Mouse (Mus musculus) sigmoid colon, adult 10 weeks (tissue): ENCODE results near the gene Gm6351. TPM values are rescaled to one million over a fixed set of nuclear protein-coding genes. Genes with fewer than 3 reads are reported as not detected.

Experiments
- polyA plus RNA-seq: library from polyadenylated mRNA; stranded (reverse); fragments of 350-450 nt; fragmentation: Illumina TruSeq; extraction: RNeasy Lipid Tissue Mini Kit (QIAGEN cat#74804); gene quantifications from one replicate; pipeline ENCODE4 v1.2.3, GENCODE M21; 2014; ENCODE audit warnings: low read depth, low replicate concordance

Gene Gm6351
- polyA plus RNA-seq = not detected

GRCm38 (mm10) chr5:94076085-94076484 is at the start of gene Gm6351:
Gene Gm6351, plus strand, starts transcription at chr5:94076385.

GRCm38 (mm10) chr5:94070445-94070844 is 5.7 kb upstream of the Gm6351 start, which contains the start of gene BC061212:
Gene BC061212, minus strand, starts transcription at chr5:94070545.

Other genes starting within 250 kb of the Gm6351 start
- not detected for gene Gm7792, start 232.6 kb upstream of the Gm6351 start, polyA plus RNA-seq
- gene Gm16429, start 147.3 kb upstream of the Gm6351 start, polyA plus RNA-seq = not detected
- not detected for gene BC061212, start 5.8 kb upstream of the Gm6351 start, polyA plus RNA-seq
- gene Gm3106, start 141.6 kb downstream of the Gm6351 start, polyA plus RNA-seq = not detected
- gene A430089I19Rik, start 230.4 kb downstream of the Gm6351 start, polyA plus RNA-seq = not detected
- not detected for gene Gm6502, start 238.1 kb downstream of the Gm6351 start, polyA plus RNA-seq